Mouse (Mus musculus) right cerebral cortex, postnatal 10 days (tissue): Measurements from ENCODE around the gene Vpreb3.
"Not testable (repeated sequence)": the region's sequence is repeated elsewhere in the genome, so short reads cannot be mapped to it uniquely, and the experiment has no call there.

ENCODE experiments used
- DNase-seq, 2 experiments: peaks; one replicate each; pipeline ENCODE4 v3.0.0; 2021; ENCODE audit warnings: low spot score in 2 of 2

The Vpreb3 gene

DNA sequence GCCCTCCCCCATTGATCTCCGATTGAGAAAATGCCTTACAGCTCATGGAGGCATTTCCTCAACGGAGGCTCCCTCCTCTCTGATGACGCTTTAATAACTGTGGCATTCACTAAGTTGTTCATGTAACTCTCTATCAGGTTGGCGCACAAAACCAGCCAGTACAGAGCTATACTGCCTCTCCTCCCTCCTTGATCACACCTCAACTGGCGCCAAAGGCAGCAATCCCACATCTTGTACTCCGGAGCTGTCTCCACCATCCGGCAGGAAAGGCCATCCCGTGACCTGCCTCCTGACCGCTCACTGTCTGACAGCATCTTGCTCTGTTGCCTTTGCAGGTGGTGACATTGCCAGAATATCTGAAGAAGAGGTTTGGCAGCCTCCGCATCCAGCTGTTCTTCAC lies 31.0 kb downstream of the Vpreb3 start:
- DNase-seq: no peak

DNA sequence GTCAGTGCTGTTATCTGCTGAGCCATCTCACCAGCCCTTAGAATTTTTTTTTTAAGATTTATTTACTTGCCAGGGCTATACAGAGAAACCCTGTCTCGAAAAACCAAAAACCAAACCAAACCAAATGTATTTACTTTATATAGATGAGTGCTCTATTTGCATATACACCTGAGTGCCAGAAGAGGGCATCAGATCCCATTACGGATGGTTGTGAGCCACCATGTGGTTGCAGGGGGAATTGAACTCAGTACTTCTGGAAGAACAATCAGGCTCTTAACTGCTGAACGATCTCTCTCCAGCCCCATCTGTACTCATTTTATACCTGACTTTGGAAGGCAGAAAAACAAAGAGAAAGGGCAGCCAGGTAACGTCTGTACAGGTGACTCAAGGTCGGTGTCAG lies 32.4 kb downstream of the Vpreb3 start:
- DNase-seq: no peak

DNA sequence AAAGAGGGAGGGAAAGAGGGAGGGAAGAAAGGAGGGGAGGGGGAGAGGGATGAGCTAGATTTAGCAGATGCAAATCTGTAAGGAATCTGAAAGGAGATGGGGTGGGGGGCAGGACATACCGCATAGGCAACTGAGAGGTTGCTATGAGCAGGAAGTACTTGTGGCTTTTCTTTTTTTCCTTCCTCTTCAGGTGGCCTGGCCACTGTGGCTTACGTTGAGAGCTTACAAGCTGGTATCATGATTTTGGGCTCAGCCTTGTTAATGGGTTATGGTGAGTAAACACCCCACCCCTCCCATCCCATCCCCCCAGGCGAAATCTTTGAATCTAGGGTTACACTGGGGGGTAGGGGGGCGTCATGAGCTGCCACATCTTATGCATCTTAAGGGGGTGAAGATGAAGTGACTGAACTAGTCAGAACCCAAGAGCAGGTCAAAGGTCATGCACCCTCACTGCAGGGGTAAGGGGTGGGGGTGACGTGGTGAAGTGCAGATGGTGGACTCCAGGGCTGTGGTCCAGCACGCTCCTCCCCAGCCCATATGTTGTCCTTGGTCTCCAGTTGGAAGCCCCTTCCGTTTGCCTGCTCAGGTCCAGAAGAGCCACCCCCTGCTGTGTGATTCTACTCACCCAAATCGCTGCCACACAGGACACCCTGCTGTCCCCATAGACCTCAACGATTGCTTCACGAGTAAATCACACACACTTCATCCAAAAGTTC lies 35.4 kb downstream of the Vpreb3 start:
- no peak for DNase-seq

DNA sequence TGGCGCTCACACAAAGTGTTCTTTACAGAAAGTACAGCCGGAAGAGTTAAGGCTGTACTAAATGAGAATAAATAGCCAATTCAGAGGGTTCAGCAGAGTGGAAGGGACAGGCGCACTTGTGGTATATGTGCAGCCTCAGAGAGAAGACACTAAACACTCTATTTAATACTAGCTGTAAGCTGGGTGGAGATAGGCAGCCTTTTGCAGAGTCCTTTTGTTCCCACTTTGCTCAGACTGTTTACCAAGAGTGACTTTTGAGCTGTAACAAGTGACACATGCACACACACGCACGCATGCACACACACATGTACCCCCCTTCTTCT lies 35.9 kb downstream of the Vpreb3 start:
- DNase-seq: no peak

DNA sequence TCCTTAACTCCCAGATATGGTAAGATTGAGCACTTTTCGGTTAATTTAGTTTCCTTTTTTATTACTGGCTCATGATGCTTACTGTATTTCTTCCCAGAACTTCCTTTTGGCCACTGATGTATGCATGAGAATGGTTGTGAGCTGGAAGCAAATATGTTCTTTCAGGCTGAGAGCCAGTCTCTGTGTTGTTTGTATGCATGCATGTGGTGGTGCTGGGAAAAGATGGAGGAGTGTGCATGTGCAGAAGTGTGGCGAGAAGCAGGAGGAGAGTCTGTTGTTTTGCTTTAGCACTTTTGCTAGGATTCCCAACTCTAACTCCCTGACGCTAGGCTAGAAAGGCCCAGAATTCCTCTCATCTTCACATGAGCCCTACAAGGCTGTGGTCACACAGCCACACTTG lies 36.6 kb downstream of the Vpreb3 start:
- DNase-seq: peak; percentile 46 to 66

DNA sequence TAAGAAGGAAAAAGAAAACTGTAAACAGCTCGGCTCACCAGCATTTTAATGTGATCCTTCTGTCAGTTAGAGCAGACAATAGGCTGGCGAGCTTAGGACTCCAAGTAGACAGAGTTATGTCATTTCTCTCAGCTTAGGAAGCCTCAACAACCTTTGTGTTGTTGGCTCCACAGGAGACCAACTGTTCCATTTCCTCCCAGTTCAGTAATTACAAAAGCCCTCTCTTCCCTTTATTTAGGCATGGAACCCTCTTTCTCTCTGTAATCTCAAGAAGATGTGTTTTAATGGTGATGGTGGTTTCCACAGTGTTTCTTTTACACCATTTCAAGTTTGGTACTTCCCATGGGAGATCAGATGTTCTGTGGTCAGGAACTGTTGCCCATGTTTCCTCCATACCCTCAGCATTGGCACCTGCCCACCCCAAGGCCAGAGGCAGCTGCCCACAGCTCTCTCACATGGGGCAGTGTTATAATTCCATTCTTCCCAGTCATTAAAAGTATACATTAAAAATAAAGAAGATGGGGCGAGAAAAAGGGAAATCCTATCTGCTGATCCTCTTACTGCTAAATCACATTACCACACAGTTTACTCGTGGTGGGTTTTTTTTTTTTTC lies 47.7 kb downstream of the Vpreb3 start:
- no peak for DNase-seq

DNA sequence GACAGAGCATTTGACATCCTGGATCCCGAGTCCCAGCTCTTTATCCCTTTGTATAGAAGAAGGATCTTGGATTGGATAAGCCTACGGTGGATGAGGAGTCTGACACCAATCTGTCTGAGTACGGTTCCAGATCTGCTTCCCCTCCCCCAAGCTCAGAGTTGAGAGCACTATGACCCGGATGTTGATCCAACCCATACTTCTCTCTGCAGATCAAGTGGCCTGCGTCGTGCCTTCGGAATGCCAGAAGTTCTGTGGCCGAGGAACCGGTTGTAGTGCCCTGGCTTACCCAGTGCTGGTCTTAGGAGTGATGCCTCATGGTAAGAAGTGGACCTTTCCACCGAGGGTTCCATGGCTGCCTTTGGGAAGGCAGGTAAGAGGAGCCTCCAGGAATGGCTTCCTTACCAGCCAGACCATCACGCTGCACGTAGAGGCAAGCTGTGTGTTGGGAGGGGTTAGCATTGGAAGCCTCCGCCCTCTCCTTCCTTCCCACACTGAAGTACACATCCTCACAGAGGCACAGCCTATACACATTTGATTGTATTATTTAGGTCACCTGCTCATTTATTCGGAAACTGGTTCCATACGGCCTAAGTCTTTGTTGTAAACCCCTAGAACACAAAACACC lies 50.9 kb downstream of the Vpreb3 start:
- DNase-seq: no peak

DNA sequence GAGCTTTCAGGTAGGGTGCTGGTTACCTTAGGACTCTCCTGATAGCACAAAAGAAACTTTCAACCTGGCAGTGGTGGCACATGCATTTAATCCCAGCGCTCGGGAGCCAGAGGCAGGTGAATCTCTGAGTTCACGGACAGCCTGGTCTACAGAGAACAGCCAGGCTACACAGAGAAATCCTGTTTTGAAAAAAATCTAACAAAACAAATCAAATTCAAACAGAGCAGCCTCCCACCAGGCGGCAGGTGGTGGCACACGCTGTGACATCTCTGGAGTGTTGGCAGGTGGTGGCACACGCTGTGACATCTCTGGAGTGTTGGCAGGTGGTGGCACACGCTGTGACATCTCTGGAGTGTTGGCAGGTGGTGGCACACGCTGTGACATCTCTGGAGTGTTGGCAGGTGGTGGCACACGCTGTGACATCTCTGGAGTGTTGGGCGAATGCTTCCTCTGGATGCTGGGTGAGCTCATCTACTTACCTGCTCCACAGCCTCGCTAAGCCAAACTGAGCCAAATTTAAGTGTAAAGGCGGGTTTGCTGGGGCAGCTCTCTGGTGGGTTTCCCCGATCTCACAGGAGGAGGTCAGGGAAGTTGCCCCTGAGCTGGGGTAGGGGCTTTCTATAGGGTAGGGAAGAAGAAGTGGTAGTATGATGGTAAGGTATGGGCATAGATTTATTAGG lies 51.8 kb downstream of the Vpreb3 start:
- not testable (repeated sequence) for DNase-seq

DNA sequence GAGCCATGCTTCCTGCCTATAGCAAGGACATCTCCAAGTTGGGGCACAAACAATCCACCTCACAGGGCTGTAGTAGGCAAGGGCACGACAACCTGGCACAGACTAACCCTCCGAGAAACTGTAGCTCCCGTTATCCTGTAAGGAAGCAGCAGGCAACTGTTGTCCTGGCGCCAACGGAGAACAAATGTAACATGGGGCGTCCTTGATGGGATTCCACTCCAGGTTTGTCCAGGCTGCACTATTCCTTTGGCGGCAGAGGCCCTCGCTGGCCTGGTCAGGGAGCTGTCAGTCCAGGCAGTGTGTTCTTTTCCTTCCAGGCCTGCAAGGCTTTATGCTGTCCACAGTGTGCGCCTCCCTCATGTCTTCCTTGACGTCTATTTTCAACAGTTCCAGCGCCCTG lies 52.6 kb downstream of the Vpreb3 start:
- DNase-seq: no peak

DNA sequence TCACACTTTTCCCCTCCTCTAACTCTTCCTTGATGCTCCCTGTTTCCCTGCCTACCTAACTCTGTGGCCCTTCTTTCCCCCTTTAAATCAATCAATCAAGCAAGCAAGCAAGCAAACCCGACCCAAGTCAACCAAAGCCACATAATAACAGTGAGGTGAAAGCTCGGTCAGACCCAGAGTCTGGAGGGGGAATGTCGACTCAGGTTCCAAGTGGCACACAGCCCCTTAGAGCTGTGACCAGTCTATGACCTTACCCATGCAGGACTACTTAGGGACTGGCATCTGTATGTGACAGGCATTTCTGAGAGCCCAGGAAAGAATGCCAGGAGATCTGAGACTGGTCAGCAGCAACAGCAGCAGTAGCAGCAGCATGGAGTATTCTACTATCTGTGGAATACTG lies 53.5 kb downstream of the Vpreb3 start:
- DNase-seq: no peak
